Mouse (Mus musculus): ENCODE results near the gene Emc9.
A peak's percentile ranks its signal among the peaks of the same experiment; 100 is the strongest.

Emc9 gene

GRCm38 (mm10) chr14:55589771-55590448 is 4.8 kb upstream of the Emc9 start:
- no peak for DNase-seq

- no peak for DNase-seq
Observed at GRCm38 (mm10) chr14:55589271-55589670, 4.2 kb upstream of the Emc9 start.

DNA sequence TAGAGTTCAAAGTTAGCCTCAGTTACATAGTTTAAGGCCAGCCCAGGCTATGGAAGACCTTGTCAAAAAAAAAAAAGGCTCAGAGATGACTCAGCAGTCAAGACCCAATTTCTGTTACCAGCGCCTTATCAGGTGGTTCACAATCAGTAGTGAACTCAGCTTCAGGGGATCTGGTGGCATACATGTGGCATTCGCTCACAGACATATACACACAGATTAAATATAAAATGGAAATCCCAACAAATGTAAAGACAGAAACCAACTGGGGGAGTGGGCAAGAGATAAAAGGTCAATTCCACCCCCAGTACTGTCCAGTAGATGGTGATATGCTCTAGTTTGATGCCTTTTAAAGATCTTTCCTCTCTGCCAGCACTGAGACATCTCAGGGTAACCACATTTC is 1.0 kb upstream of the Emc9 start:
- no peak for DNase-seq

DNA sequence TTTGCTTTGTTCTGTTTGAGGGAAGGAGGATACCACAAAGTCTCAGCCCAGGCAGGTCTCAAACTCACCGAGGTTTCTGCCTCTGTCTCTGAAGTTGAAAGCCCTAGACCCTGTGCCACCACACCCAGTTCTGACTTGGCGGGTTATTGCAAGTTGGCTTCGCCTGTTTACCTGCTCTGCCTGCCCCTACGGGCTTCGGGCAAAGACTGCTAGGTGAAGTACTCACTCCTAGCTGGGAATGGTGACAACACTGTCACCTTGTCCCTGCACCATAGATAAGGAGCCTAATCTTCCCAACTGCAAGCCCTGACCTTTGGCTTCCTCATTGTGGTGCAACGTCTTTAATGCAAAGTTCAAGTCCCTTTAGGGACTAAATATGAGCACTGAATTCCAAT is 461 bp upstream of the Emc9 start:
- no peak for DNase-seq

DNA sequence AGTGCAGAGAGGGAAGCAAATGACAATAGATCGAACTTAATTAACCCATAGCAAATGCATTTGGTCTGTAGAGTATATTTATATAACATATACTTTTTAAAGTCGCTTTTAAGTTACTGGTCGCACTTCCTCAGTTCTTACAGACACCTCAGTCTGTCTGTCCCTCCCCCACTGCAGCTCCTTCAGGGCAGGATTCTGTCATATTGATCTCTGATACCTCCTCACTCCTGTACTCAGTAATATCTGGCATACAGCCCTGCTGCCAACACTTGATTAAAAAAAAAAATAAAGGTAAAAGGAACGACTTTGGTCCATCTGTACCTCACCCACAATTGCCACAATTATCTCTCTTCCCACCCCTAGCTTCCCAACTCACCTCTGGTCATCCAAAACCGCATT is 800 bp downstream of the Emc9 start:
- no peak for DNase-seq

DNA sequence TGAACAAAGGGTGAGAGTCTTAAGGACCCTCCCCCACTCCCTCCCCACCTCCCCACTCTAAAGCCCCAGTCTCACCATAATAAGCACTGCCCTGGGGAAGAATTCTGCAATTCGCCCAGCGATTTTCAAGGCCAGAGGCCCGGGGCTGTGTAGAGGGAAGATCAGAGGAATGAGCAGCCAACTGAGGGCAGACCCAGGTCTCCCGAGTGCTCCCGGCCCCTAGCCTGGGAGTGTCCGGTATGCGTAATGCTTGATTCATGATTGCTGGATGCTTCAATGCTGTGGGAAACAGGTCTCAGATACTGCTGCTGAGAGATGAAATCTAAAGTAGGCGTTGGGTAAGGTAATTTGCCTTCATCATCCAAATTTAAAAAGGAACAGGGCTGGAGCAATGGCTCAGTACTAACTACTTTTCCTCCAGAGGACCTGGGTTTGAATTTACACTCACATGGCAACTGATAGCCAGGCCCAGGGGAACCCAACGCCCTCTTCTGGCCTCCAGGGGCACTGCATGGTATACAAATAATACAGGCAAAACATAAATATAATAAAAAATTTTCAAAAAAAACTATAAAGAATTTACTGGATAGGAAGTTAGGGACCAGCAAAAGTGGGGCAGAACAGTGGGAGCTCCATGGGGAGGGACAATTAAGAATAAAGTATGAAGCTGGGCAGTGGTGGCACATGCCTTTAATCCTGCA is 3.0 kb downstream of the Emc9 start:
- no peak for DNase-seq

- DNase-seq, result no peak
Observed at GRCm38 (mm10) chr14:55580731-55581130, 4.4 kb downstream of the Emc9 start.

- DNase-seq, result no peak
Observed at GRCm38 (mm10) chr14:55579511-55580496, 5.3 kb downstream of the Emc9 start.

DNA sequence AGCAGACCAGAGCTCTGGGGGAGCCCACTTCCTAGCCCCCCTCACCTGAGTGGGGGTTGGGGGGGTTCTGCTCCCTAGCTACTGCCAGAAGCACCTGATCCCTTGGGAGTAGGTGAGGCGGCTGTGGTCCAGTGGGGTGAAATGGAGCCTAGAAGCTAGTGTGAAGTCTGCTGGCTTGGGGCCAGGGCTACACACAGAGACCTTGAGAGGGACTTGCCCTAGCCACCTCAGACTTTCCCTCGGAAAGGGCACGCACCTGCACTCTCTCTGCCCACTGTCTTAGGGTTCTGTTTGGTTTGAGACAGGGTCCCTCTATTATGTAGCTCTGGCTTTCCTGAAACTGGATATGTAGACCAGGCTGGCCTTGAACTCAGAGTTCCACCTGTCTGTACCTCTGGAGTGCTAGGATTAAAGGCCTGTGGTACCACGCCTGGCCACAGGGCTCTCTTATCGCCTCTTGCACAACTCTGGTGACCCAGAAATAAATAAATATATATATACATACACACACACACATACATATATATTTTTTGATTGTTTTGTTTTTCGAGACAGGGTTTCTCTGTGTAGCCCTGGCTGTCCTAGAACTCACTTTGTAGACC is 6.3 kb downstream of the Emc9 start:
- peak; percentile 23 to 69 for DNase-seq

GRCm38 (mm10) chr14:55577871-55578667 is 7.0 kb downstream of the Emc9 start, which contains the start of gene Psme1:
Gene Psme1 (plus strand): TSS chr14:55578123.
- peak; percentile 90 to 95 for DNase-seq

DNA sequence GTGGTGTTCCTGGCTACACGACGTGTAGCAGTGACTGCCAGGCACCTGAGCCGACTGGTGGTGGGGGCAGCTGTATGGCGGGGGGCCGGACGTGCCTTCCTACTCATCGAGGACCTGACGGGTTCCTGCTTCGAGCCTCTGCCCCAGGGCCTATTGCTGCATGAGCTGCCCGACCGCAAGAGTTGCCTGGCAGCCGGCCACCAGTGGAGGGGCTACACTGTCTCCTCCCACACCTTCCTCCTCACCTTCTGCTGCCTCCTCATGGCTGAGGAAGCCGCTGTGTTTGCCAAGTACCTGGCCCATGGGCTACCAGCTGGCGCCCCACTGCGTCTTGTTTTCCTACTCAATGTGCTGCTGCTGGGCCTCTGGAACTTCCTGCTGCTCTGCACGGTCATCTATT is 8.7 kb downstream of the Emc9 start:
- peak; percentile 70 to 85 for DNase-seq

DNA sequence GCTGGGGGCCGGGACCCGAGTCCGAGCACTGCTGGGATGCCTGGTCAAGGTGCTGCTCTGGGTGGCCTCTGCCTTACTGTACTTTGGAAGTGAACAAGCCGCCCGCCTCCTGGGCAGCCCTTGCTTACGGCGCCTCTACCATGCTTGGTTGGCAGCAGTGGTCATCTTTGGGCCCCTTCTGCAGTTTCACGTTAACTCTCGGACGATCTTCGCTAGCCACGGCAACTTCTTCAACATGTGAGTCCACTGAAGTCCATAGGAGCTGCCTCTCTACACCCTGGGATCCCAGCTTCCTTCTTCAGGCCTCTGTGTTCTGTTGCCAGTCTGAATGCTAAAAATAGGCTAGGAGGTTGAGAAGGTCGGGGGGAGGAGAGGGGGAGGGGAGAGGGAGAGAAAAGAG is 9.4 kb downstream of the Emc9 start:
- no peak for DNase-seq

DNA sequence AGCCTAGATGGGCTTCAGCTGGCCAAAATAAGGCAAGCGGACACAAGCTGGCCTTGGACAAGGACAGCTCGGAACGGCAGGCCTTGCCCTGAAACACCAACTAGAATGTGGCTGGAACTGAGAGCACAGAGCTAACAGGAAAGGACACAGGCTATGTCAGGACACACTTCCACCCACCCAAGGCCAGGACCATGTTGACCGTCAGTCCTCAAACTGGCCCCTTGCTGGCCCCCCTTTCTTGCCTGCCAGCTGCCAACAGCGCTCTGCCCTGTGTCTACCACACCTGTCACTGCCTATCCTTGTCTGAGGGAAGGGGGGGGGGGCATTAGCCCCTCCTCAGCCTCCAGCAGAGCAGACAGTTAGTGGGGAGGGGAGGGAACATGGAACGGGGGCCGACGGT is 9.8 kb downstream of the Emc9 start, which contains the start of gene Fitm1:
Gene Fitm1, plus strand, starts transcription at position 316 of the 400 bp plus-strand sequence.
- DNase-seq, result no peak

DNA sequence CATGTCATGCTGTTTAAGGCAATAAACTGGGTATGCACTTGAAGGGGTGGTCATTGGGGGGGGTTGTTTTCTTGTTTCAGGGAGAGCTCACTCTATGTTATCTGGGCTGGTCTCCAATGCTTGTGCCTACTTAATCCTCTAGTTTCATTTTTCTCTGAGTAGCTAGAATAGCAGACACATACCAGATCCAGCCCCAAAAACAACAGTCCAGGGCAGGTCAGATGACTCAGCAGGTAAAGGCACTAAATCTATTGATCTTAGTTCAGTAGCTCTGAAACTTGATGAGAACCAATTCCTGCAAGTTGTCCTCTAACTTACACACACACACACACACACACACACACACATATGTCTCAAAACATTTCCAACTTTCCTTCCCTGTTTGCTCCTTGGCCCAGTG is 13.3 kb downstream of the Emc9 start:
- DNase-seq, result no peak

GRCm38 (mm10) chr14:55570588-55570987 is 14.5 kb downstream of the Emc9 start:
- no peak for DNase-seq

DNA sequence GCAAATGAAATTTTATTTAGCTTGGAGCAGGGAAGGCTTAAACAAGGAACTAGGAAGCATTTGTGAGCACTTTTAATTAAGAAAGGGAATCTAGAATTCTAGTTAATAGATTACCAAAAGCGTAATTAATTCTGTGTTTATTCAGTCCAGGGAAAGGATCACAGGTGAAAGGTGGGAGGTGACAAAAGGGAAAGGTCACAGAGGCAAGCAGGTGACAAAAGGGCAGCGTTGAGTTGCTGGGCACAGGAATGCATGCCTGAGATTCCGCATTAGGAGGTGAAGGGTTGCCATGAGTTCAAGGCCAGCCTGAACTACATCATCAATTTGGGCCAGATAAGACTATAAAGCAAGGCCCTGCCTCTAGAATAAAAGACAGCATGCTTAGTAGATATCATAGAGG is 17.6 kb downstream of the Emc9 start:
- no peak for DNase-seq

DNA sequence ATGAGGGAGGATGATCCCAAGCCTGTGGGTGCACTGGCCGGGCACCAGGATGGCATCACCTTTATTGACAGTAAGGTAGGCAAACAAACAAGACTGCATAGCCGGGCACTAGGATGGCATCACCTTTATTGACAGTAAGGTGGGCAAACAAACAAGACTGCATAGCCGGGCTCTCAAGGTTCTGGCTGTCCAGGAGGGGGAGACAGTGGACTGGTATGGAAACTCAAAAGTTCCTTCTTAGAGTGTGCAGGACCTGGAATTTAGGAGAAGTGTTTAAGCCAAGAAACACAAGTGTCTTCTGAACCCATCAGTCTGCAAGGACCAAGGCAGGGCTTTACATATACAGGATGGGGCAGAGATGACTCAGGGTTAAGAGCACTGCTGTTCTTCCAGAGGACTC is 19.4 kb downstream of the Emc9 start:
- DNase-seq, result no peak

- DNase-seq, result no peak
Observed at GRCm38 (mm10) chr14:55563249-55563648, 21.9 kb downstream of the Emc9 start.

- no peak for DNase-seq
Observed at GRCm38 (mm10) chr14:55561860-55562259, 23.2 kb downstream of the Emc9 start.

GRCm38 (mm10) chr14:55560202-55561073 is 24.7 kb downstream of the Emc9 start, which contains the start of gene A730061H03Rik:
Gene A730061H03Rik (minus strand): TSS chr14:55560406.
- DNase-seq, result peak; percentile 98 to 99

GRCm38 (mm10) chr14:55559799-55560201 is 25.3 kb downstream of the Emc9 start, which contains the start of gene Dcaf11:
Gene Dcaf11 (plus strand): TSS chr14:55560006.
- peak; percentile 92 to 95 for DNase-seq

All from lung, postnatal 4 days (tissue).